Mouse (Mus musculus) liver, embryonic 14.5 days (tissue): Measurements from ENCODE around the gene Phka2.

Source experiments
- CTCF ChIP-seq: IDR thresholded peaks from 2 replicates; pipeline ENCODE4 v1.5.1; 2016; ENCODE audit warnings: antibody characterized with exemption, low read depth, control low read depth
- EP300 ChIP-seq: IDR thresholded peaks from 2 replicates; pipeline ENCODE4 v1.6.1; 2016; ENCODE audit warnings: antibody characterized with exemption, low read depth

DNA sequence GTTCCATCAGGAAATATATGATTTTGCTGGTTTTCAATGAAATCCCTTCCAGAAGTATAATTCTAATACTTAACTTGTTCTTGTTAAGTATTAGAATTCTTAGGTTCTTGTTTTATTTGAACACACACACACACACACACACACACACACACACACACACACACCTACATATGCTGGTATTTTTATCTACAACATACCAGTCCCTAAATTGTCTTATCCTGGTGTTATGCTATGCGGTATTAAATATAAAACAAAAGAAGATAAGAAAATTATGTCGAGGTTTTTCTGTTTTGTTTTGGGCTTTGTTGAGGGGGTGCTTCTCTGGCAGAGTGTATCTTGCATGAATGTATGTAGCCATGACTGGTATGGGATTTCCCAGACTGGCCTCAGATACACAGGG is 12.2 kb upstream of the Phka2 start:
- TF ChIP-seq CTCF = no peak
- TF ChIP-seq EP300 = no peak
